Mouse (Mus musculus): ENCODE measurements around the gene Hmga1b.
"Not testable (repeated sequence)": the region's sequence is repeated elsewhere in the genome, so short reads cannot be mapped to it uniquely, and the experiment has no call there.

The Hmga1b gene

GRCm38 (mm10) chr11:120731858-120732680 lies 30.5 kb upstream of the Hmga1b start, which contains the start of gene Cbr2:
Gene Cbr2, minus strand, starts transcription at chr11:120732114.
- DNase-seq (ENCODE audit: low spot score) = peak; percentile 83

GRCm38 (mm10) chr11:120733521-120733920 lies 29.1 kb upstream of the Hmga1b start:
- peak; percentile 83 for DNase-seq (ENCODE audit: low spot score)

- DNase-seq (ENCODE audit: low spot score) = no peak
Observed at GRCm38 (mm10) chr11:120736424-120736823, 26.2 kb upstream of the Hmga1b start.

GRCm38 (mm10) chr11:120740981-120741380 lies 21.6 kb upstream of the Hmga1b start:
- DNase-seq (ENCODE audit: low spot score) = no peak

GRCm38 (mm10) chr11:120744121-120744701 lies 18.4 kb upstream of the Hmga1b start:
- DNase-seq (ENCODE audit: low spot score) = peak; percentile 91

GRCm38 (mm10) chr11:120747974-120748373 lies 14.6 kb upstream of the Hmga1b start:
- no peak for DNase-seq (ENCODE audit: low spot score)

- no peak for DNase-seq (ENCODE audit: low spot score)
Observed at GRCm38 (mm10) chr11:120749430-120749829, 13.2 kb upstream of the Hmga1b start.

GRCm38 (mm10) chr11:120751606-120752005 lies 11.0 kb upstream of the Hmga1b start:
- no peak for DNase-seq (ENCODE audit: low spot score)

GRCm38 (mm10) chr11:120760236-120760635 lies 2.4 kb upstream of the Hmga1b start:
- no peak for DNase-seq (ENCODE audit: low spot score)

- DNase-seq (ENCODE audit: low spot score) = no peak
Observed at GRCm38 (mm10) chr11:120761811-120762671, 553 bp upstream of the Hmga1b start.

- not testable (repeated sequence) for DNase-seq (ENCODE audit: low spot score)
Observed at GRCm38 (mm10) chr11:120763121-120763999, 766 bp downstream of the Hmga1b start.

GRCm38 (mm10) chr11:120767023-120767422 lies 4.4 kb downstream of the Hmga1b start:
- not testable (repeated sequence) for DNase-seq (ENCODE audit: low spot score)

GRCm38 (mm10) chr11:120768206-120768605 lies 5.6 kb downstream of the Hmga1b start:
- DNase-seq (ENCODE audit: low spot score) = peak; percentile 34

GRCm38 (mm10) chr11:120772749-120773148 lies 10.2 kb downstream of the Hmga1b start:
- DNase-seq (ENCODE audit: low spot score) = no peak

GRCm38 (mm10) chr11:120773463-120774190 lies 11.0 kb downstream of the Hmga1b start:
- no peak for DNase-seq (ENCODE audit: low spot score)

- peak; percentile 94 for DNase-seq (ENCODE audit: low spot score)
Observed at GRCm38 (mm10) chr11:120775774-120776469, 13.3 kb downstream of the Hmga1b start.

- DNase-seq (ENCODE audit: low spot score) = no peak
Observed at GRCm38 (mm10) chr11:120777123-120777522, 14.5 kb downstream of the Hmga1b start.

GRCm38 (mm10) chr11:120779876-120780275 lies 17.3 kb downstream of the Hmga1b start:
- DNase-seq (ENCODE audit: low spot score) = no peak

- not testable (repeated sequence) for DNase-seq (ENCODE audit: low spot score)
Observed at GRCm38 (mm10) chr11:120781361-120781760, 18.8 kb downstream of the Hmga1b start.

GRCm38 (mm10) chr11:120783426-120784063 lies 21.0 kb downstream of the Hmga1b start:
- no peak for DNase-seq (ENCODE audit: low spot score)

All from lung, postnatal 25 days (tissue).